Mouse (Mus musculus) liver, adult 2 months (tissue): Measurements from ENCODE around the gene Vegfc.

Experiments used
- CTCF ChIP-seq: fragments of 200-500 bp; IDR thresholded peaks from 2 replicates; pipeline ENCODE4 v1.5.1; 2011; ENCODE audit warnings: low read depth, low read length, control low read depth
- POLR2A ChIP-seq: fragments of 200-500 bp; IDR thresholded peaks from 2 replicates; pipeline ENCODE4 v1.6.1; 2011; ENCODE audit warnings: low read length, control low read depth; ENCODE audit not compliant: insufficient read depth; ENCODE audit errors: extremely low read depth

DNA sequence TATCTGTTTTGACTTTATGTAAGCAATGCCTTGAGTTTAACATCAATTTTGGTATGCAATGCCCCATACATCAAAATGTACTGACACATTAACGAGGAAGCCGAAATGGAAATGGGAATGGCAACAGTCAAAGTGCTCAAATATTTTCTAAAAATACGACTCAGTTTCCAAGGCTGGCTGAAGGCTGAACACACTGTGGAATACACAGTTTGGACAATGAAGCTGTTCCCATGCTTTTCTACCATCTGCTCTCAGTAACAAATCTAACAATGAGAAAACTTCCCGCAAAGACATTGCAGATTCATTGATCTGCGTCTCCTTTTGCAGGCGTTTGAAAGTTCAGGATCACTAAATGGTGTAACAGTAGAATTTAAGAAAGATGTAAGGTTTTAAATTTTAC is 155.9 kb downstream of the Vegfc start:
- TF ChIP-seq CTCF (no peak), POLR2A (no peak)
